Mouse (Mus musculus): ENCODE data around the gene Retsat. TPM values are rescaled to one million over a fixed set of nuclear protein-coding genes. Genes with fewer than 3 reads are reported as not detected.
A peak's percentile ranks its signal among the peaks of the same experiment; 100 is the strongest.

The Retsat gene
- polyA plus RNA-seq, 1 experiment from 2014 or later: 5.0 TPM

- Histone ChIP-seq H3K4me2 (replicated peaks) (no peak overlapping the region), H3K36me3 (no peaks in the 10 kb centered on the region), H3K27ac (no peak overlapping the region), H3K9me3 (no peaks in the 10 kb centered on the region), H3K9ac (replicated peaks) (no peak overlapping the region), H3K27me3 (no peaks in the 10 kb centered on the region), H3K4me1 (replicated peaks) (peaks cover 19% of the 10 kb centered on the region), H3K4me3 (replicated peaks) (no peak overlapping the region)
- ATAC-seq: no peak
- 91% methylated on average over 6 of the region's 6 CpGs for WGBS
Observed at GRCm38 (mm10) chr6:72654355-72654754, 56.1 kb downstream of the Retsat start.

GRCm38 (mm10) chr6:72655309-72656052, 57.2 kb downstream of the Retsat start:
- Histone ChIP-seq H3K27me3 (no peaks in the 10 kb centered on the region), H3K4me1 (replicated peaks) (peaks cover 19% of the 10 kb centered on the region), H3K9me3 (no peaks in the 10 kb centered on the region), H3K4me2 (replicated peaks) (peak overlapping the region; percentile 52), H3K9ac (replicated peaks) (peak overlapping the region; percentile 57), H3K36me3 (no peaks in the 10 kb centered on the region), H3K27ac (peak overlapping the region; percentile 74), H3K4me3 (replicated peaks) (peak overlapping the region; percentile 42)
- ATAC-seq: peak; percentile 83
- WGBS: 44% methylated on average over 20 of the region's 20 CpGs

GRCm38 (mm10) chr6:72656053-72656442, 57.8 kb downstream of the Retsat start:
- Histone ChIP-seq H3K9ac (replicated peaks) (no peak overlapping the region), H3K4me2 (replicated peaks) (no peak overlapping the region), H3K9me3 (no peaks in the 10 kb centered on the region), H3K4me3 (replicated peaks) (no peak overlapping the region), H3K36me3 (no peaks in the 10 kb centered on the region), H3K27me3 (no peaks in the 10 kb centered on the region), H3K27ac (no peak overlapping the region), H3K4me1 (replicated peaks) (peaks cover 19% of the 10 kb centered on the region)
- WGBS: 91% methylated on average over 7 of the region's 7 CpGs
- peak; percentile 11; the same call in 1 of the 2 replicates for ATAC-seq

- no peaks in the 10 kb centered on the region for H3K27me3 ChIP-seq
- H3K4me2 ChIP-seq (replicated peaks): no peak overlapping the region
- no peak overlapping the region for H3K27ac ChIP-seq
- no peaks in the 10 kb centered on the region for H3K9me3 ChIP-seq
- H3K9ac ChIP-seq (replicated peaks): no peak overlapping the region
- H3K4me3 ChIP-seq (replicated peaks): no peak overlapping the region
- peaks cover 19% of the 10 kb centered on the region for H3K4me1 ChIP-seq (replicated peaks)
- no peaks in the 10 kb centered on the region for H3K36me3 ChIP-seq
- no peak for ATAC-seq
- 60% methylated on average over 3 of the region's 3 CpGs for WGBS
Observed at GRCm38 (mm10) chr6:72658006-72658405, 59.7 kb downstream of the Retsat start.

Other genes starting within 250 kb of the Retsat start
- gene Tmem150a, start 243.0 kb upstream of the Retsat start, polyA plus RNA-seq (2015; fragmentation: Nextera tagmentation; extraction: Ambion mirVana): 10.3 and 11.5 TPM in 2 replicates
- 127 and 132 TPM in 2 replicates for gene Rnf181, start 231.5 kb upstream of the Retsat start, polyA plus RNA-seq (2015; fragmentation: Nextera tagmentation; extraction: Ambion mirVana)
- 14.5 and 15.9 TPM in 2 replicates for gene Vamp5, start 218.0 kb upstream of the Retsat start, polyA plus RNA-seq (2015; fragmentation: Nextera tagmentation; extraction: Ambion mirVana)
- 21.7 and 21.9 TPM in 2 replicates for gene Vamp8, start 207.8 kb upstream of the Retsat start, polyA plus RNA-seq (2015; fragmentation: Nextera tagmentation; extraction: Ambion mirVana)
- 14.4 and 18.7 TPM in 2 replicates for gene Ggcx, start 184.2 kb upstream of the Retsat start, polyA plus RNA-seq (2015; fragmentation: Nextera tagmentation; extraction: Ambion mirVana)
- gene Mat2a, start 158.9 kb upstream of the Retsat start, polyA plus RNA-seq (2015; fragmentation: Nextera tagmentation; extraction: Ambion mirVana): 439 and 454 TPM in 2 replicates
- gene Sh2d6, start 76.8 kb upstream of the Retsat start, polyA plus RNA-seq (2015; fragmentation: Nextera tagmentation; extraction: Ambion mirVana): 1.5 TPM in 2 replicates
- 5.3 and 5.7 TPM in 2 replicates for gene Capg, start 54.1 kb upstream of the Retsat start, polyA plus RNA-seq (2015; fragmentation: Nextera tagmentation; extraction: Ambion mirVana)
- 15.7 and 16.5 TPM in 2 replicates for gene Elmod3, start 62 bp upstream of the Retsat start, polyA plus RNA-seq (2015; fragmentation: Nextera tagmentation; extraction: Ambion mirVana)
- gene Tgoln1, start 18.5 kb downstream of the Retsat start, polyA plus RNA-seq (2015; fragmentation: Nextera tagmentation; extraction: Ambion mirVana): 39.6 and 41.2 TPM in 2 replicates
- 7.9 and 9.7 TPM in 2 replicates for gene Tcf7l1, start 190.8 kb downstream of the Retsat start, polyA plus RNA-seq (2015; fragmentation: Nextera tagmentation; extraction: Ambion mirVana)

All from midbrain, embryonic 13.5 days (tissue).